Mouse (Mus musculus): Measurements from ENCODE around the gene Stat5a.

- no peak for TF ChIP-seq POLR2A (IDR thresholded peaks at IDR 0.05; ENCODE audit: extremely low read depth, insufficient read depth, low read length)
- no peak for TF ChIP-seq CTCF (IDR thresholded peaks at IDR 0.05; ENCODE audit: extremely low read depth, insufficient read depth, low read length)
These were observed 13.4 kb upstream of the Stat5a start for GRCm38 (mm10) chr11:100845793-100846192.

All from cortical plate, adult 2 months (tissue).